Mouse (Mus musculus) adrenal gland, adult 2 months (tissue): ENCODE results near the gene Tbxa2r. TPM values are rescaled to one million over a fixed set of nuclear protein-coding genes. Genes with fewer than 3 reads are reported as not detected.

Source experiments
- DNase-seq: peaks from one replicate; pipeline ENCODE4 v3.0.0; 2021
- polyA plus RNA-seq: library from polyadenylated mRNA; depleted of rRNA; stranded (reverse); fragments of >200 nt; gene quantifications from 2 replicates; pipeline ENCODE4 v1.2.3, GENCODE M21; 2012; rRNA removed
- total RNA-seq, 2 experiments: library from RNA; stranded (reverse); gene quantifications; 2 replicates each; pipeline ENCODE4 v1.2.3; 2021

The Tbxa2r gene
- total and polyA plus RNA-seq, 3 experiments, result 33.2 to 154 (median 45.4) TPM

- no peak for DNase-seq
Observed at GRCm38 (mm10) chr10:81365672-81366476, 37.3 kb downstream of the Tbxa2r start, which contains the start of gene 4930404N11Rik. Gene 4930404N11Rik (minus strand): TSS chr10:81365816.

DNA sequence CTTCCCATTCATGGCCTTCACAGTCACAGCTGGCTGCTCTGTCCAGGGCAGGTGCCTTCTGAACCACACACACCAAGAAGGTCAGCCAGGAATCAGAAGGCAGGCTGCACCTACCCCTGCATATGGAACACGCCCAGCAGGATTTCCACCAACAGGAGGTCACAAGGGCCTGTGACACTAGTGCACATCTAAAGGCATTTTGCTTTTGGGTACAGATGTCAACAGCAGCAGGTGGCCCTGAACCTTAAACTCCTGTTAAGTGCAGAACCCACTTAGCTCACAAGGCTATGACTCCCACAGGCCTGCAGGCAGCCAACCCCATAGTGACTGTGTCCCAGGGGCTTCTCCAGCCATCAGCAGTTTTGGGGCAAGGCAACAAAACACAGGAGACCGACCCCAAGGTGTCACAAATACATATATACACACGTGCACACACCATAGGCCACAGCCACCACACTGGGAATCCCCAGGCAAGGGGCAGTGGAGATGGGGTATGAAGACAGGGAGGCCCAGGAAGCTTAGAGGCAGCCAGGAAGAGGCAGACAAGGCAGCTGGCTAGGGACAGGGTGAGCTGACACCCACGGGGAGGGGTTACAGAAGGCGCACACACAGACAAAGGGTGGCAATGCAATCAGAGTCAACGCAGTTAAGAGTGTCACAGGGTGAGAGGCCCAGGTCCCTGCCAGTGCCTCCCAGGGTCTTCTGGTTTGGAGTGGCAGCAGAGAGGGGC is 38.1 kb downstream of the Tbxa2r start:
- DNase-seq, result no peak

- no peak for DNase-seq
Observed at GRCm38 (mm10) chr10:81367207-81367495, 38.6 kb downstream of the Tbxa2r start.

DNA sequence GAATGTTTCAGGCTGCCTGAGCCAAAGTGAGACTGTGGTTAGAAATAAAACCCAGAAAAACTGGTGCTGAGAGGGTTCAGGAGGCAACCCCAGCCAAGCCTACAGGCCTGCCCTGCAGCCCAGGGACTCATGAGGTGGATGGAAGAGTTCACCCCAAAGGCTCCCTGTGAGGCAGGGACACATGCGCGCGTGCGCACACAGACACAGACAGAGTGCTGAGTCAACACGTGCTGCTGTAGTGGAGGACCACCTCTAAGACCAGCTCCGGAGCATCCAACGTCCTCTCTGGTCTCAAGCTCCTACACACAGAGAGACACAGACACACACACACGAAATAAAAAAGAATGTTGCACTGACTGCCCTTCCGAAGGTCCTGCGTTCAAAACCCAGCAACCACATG is 46.8 kb downstream of the Tbxa2r start:
- no peak for DNase-seq

GRCm38 (mm10) chr10:81376561-81377361 is 48.2 kb downstream of the Tbxa2r start:
- no peak for DNase-seq

DNA sequence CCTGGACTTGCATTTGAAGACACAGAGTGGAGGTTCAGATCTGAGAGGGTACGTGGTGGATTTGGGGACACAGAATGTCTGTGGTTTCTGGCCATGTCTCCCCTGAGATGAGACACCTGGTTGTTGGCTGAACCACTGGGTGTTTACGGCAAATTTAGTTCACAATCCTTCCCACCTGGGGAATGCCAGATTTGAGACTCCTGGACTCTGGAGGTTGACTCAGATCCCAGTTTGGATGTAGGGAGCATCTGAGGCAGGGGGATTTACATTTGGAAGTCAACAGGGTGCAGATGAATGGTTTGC is 48.8 kb downstream of the Tbxa2r start:
- DNase-seq, result no peak

DNA sequence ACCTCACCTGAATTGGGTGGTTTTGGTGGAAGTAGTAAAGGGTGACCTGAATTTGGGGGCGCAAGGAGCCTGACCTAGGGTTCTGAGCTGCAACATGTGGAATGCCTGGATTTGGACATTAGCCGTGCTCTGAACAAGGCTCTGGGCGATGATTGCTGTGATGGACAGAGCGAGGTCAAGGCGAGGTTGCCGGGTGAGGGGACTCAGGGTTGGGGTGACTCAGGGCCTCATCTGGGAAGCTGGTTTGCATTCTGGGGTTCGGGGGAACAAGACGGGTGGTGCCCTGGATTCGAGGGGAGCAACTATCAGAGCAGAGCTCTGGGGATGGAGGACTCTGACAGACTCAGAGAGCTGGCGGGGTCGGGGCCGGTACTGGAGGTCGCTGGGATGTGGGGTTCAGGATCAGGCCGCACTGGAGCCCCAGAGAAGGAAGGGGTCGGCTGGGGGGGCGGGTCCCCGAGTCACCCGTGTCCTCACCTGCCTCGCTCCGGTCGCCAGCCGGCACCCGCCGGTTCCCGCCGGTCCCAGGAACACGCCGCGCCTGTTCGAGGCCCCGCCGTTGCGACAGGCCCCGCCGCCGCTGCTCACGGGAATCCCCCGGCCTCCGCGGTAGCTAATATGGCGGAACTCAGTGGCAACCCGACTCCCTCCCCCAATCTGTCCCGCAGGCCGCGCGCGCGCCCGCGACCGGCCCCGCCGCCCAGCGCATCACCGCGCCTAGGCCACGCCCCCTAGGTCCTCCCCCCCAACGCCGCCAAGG is 49.4 kb downstream of the Tbxa2r start, which contains the start of gene Fzr1:
Gene Fzr1 (minus strand): TSS at position 724 of the 760 bp plus-strand sequence.
- peak; percentile 70 for DNase-seq

DNA sequence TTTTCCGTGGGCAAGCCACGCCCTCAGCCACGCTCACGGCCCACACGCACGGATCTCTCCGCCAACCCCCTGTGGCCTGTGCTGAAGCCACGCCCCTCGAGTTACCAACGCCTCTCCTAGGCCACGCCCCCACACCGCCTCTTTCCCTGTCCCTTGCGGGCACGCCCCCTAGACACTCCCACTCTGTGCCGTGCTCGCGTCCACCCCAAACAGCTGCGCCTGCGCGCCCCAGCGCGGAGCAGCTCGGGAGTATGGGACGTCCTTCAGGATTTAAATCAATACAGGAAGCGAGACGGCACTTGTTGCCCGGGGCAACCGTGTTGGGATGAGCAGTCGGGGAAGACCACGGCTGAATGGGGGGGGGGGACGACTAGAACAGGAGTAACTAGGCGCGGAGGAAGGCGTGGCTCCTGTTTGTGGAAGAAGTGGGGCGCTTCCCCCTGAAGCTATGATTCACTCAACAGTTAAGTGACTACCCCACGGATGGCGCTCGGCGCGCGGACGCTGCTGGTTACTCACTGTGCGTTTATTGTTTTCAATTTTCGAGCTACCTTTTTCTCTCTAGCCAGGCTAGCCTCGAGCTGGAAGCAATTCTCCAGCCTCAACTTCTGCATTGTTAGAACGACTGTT is 50.1 kb downstream of the Tbxa2r start:
- peak; percentile 100 for DNase-seq

- DNase-seq, result no peak
Observed at GRCm38 (mm10) chr10:81379183-81379553, 50.6 kb downstream of the Tbxa2r start.

- DNase-seq, result no peak
Observed at GRCm38 (mm10) chr10:81379809-81380378, 51.4 kb downstream of the Tbxa2r start.

GRCm38 (mm10) chr10:81382039-81382438 is 53.5 kb downstream of the Tbxa2r start:
- DNase-seq, result no peak

DNA sequence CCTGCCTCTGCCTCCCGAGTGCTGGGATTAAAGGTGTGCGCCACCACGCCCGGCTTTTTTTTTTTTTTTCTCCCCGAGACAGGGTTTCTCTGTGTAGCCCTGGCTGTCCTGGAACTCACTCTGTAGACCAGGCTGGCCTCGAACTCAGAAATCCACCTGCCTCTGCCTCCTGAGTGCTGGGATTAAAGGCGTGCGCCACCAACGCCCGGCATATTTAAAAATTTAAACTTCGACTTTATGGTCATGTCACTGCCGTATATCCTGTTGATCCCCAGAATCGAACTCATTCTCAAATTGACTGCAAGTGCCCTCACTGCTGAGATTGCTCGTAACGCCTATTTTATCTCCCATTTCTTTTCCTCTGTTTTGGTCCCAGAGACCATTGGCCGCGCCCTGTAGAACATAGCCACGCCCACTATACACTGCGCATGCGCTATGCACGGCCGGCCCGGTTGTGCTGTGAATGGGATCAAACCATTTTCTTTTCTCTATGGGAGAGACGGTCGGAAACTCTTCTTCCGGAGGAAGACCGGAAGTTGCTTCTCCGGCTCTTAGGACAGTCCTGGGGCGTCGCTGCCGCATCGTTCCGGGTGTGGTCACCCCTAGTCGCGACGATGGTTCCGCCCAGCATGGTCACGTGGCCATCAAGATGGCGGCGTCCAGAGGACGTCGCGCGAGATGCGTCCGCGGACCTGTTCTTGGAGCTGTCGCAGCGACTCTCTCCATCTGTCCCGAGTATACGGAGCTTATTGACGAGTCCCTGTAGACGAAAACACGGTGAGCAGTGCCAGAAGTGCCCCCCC is 55.5 kb downstream of the Tbxa2r start, which contains the start of the genes Dohh and Gm48551:
Gene Dohh (plus strand): TSS at position 627 of the 803 bp plus-strand sequence.
Gene Gm48551 (plus strand): TSS at position 665 of the 803 bp plus-strand sequence.
- peak; percentile 97 for DNase-seq

- DNase-seq, result no peak
Observed at GRCm38 (mm10) chr10:81384605-81384982, 56.1 kb downstream of the Tbxa2r start.

Other genes with a start within 250 kb of the Tbxa2r start
Only the 30 nearest of the 33 such genes appear.
- 100 to 1,000 TPM; 157 to 185 TPM for gene Map2k2, start 222.8 kb upstream of the Tbxa2r start, total RNA-seq
- gene Map2k2, start 222.8 kb upstream of the Tbxa2r start, polyA plus RNA-seq, result 787 and 873 TPM in 2 replicates
- gene Zbtb7a, start 193.5 kb upstream of the Tbxa2r start, total RNA-seq, result 10 to 100 TPM; 62.9 to 80.9 TPM
- gene Zbtb7a, start 193.5 kb upstream of the Tbxa2r start, polyA plus RNA-seq, result 150 and 158 TPM in 2 replicates
- gene Pias4, start 160.8 kb upstream of the Tbxa2r start, total RNA-seq, result 10 to 100 TPM; 27.3 to 29.8 TPM
- 41.4 and 48.6 TPM in 2 replicates for gene Pias4, start 160.8 kb upstream of the Tbxa2r start, polyA plus RNA-seq
- gene Eef2, start 152.1 kb upstream of the Tbxa2r start, total RNA-seq, result 1,000 to 10,000 TPM; 1,393 to 1,508 TPM
- 1,342 and 1,424 TPM in 2 replicates for gene Eef2, start 152.1 kb upstream of the Tbxa2r start, polyA plus RNA-seq
- gene Dapk3, start 145.7 kb upstream of the Tbxa2r start, total RNA-seq, result 10 to 100 TPM; 74.6 to 76.7 TPM
- 100 and 127 TPM in 2 replicates for gene Dapk3, start 145.7 kb upstream of the Tbxa2r start, polyA plus RNA-seq
- not detected for gene 4930442H23Rik, start 144.9 kb upstream of the Tbxa2r start, total RNA-seq
- gene 4930442H23Rik, start 144.9 kb upstream of the Tbxa2r start, polyA plus RNA-seq, result 0.12 TPM in 1 of 2 replicates, not detected in the other
- not detected for gene Nmrk2, start 126.7 kb upstream of the Tbxa2r start, total RNA-seq
- gene Nmrk2, start 126.7 kb upstream of the Tbxa2r start, polyA plus RNA-seq, result not detected in 2 replicates
- gene Atcay, start 97.9 kb upstream of the Tbxa2r start, total RNA-seq, result 1 to 10 TPM; 2.4 to 3.8 TPM
- 1.4 and 1.6 TPM in 2 replicates for gene Atcay, start 97.9 kb upstream of the Tbxa2r start, polyA plus RNA-seq
- gene Zfr2, start 95.6 kb upstream of the Tbxa2r start, total RNA-seq, result 10 to 100 TPM; 12.6 to 14.1 TPM
- gene Zfr2, start 95.6 kb upstream of the Tbxa2r start, polyA plus RNA-seq, result 38.7 and 47.5 TPM in 2 replicates
- gene Matk, start 75.8 kb upstream of the Tbxa2r start, total RNA-seq, result under 1 TPM; 0.69 to 0.73 TPM
- gene Matk, start 75.8 kb upstream of the Tbxa2r start, polyA plus RNA-seq, result 0.86 and 1.0 TPM in 2 replicates
- 100 to 1,000 TPM; 123 to 131 TPM for gene Mrpl54, start 61.8 kb upstream of the Tbxa2r start, total RNA-seq
- gene Mrpl54, start 61.8 kb upstream of the Tbxa2r start, polyA plus RNA-seq, result 193 and 221 TPM in 2 replicates
- gene Apba3, start 61.8 kb upstream of the Tbxa2r start, total RNA-seq, result 100 to 1,000 TPM in 1 of 2 experiments, 10 to 100 TPM in 1; 83.5 to 121 TPM
- 165 and 188 TPM in 2 replicates for gene Apba3, start 61.8 kb upstream of the Tbxa2r start, polyA plus RNA-seq
- gene Tjp3, start 37.1 kb upstream of the Tbxa2r start, total RNA-seq, result under 1 TPM; 0.41 to 0.92 TPM
- gene Tjp3, start 37.1 kb upstream of the Tbxa2r start, polyA plus RNA-seq, result 0.52 and 0.72 TPM in 2 replicates
- 10 to 100 TPM; 34.3 to 44.6 TPM for gene Pip5k1c, start 35.8 kb upstream of the Tbxa2r start, total RNA-seq
- gene Pip5k1c, start 35.8 kb upstream of the Tbxa2r start, polyA plus RNA-seq, result 71.0 and 72.8 TPM in 2 replicates
- gene Cactin, start 7.6 kb upstream of the Tbxa2r start, total RNA-seq, result 10 to 100 TPM; 32.6 to 40.3 TPM
- gene Cactin, start 7.6 kb upstream of the Tbxa2r start, polyA plus RNA-seq, result 35.5 and 37.4 TPM in 2 replicates
- gene Gipc3, start 14.5 kb downstream of the Tbxa2r start, total RNA-seq, result 10 to 100 TPM in 1 of 2 experiments, 1 to 10 TPM in 1; 2.9 to 10.3 TPM
- 2.8 and 3.2 TPM in 2 replicates for gene Gipc3, start 14.5 kb downstream of the Tbxa2r start, polyA plus RNA-seq
- gene Hmg20b, start 21.7 kb downstream of the Tbxa2r start, total RNA-seq, result 10 to 100 TPM; 81.6 to 89.9 TPM
- gene Hmg20b, start 21.7 kb downstream of the Tbxa2r start, polyA plus RNA-seq, result 272 and 280 TPM in 2 replicates
- gene Mfsd12, start 28.8 kb downstream of the Tbxa2r start, total RNA-seq, result 10 to 100 TPM; 15.3 to 16.5 TPM
- 69.3 and 77.4 TPM in 2 replicates for gene Mfsd12, start 28.8 kb downstream of the Tbxa2r start, polyA plus RNA-seq
- 1 to 10 TPM; 1.2 to 3.6 TPM for gene 4930404N11Rik, start 37.1 kb downstream of the Tbxa2r start, total RNA-seq
- 9.7 and 12.4 TPM in 2 replicates for gene 4930404N11Rik, start 37.1 kb downstream of the Tbxa2r start, polyA plus RNA-seq
- 10 to 100 TPM; 40.7 to 45.0 TPM for gene Fzr1, start 49.8 kb downstream of the Tbxa2r start, total RNA-seq
- 95.6 and 103 TPM in 2 replicates for gene Fzr1, start 49.8 kb downstream of the Tbxa2r start, polyA plus RNA-seq
- gene Dohh, start 55.7 kb downstream of the Tbxa2r start, total RNA-seq, result 10 to 100 TPM; 39.6 to 54.3 TPM
- gene Dohh, start 55.7 kb downstream of the Tbxa2r start, polyA plus RNA-seq, result 125 and 132 TPM in 2 replicates
- gene Gm48551, start 55.7 kb downstream of the Tbxa2r start, total RNA-seq, result 1 to 10 TPM; 1.8 to 2.5 TPM
- 2.9 and 6.7 TPM in 2 replicates for gene Gm48551, start 55.7 kb downstream of the Tbxa2r start, polyA plus RNA-seq
- 1 to 10 TPM in 1 of 2 experiments, not detected in 1; 1.4 TPM for gene Gm48552, start 60.3 kb downstream of the Tbxa2r start, total RNA-seq
- gene Gm48552, start 60.3 kb downstream of the Tbxa2r start, polyA plus RNA-seq, result 2.5 and 4.4 TPM in 2 replicates
- gene Smim24, start 64.3 kb downstream of the Tbxa2r start, total RNA-seq, result 1 to 10 TPM; 1.4 to 1.6 TPM
- 4.5 and 5.4 TPM in 2 replicates for gene Smim24, start 64.3 kb downstream of the Tbxa2r start, polyA plus RNA-seq
- gene Nfic, start 126.9 kb downstream of the Tbxa2r start, total RNA-seq, result 100 to 1,000 TPM in 1 of 2 experiments, 10 to 100 TPM in 1; 80.8 to 126 TPM
- gene Nfic, start 126.9 kb downstream of the Tbxa2r start, polyA plus RNA-seq, result 142 and 171 TPM in 2 replicates
- gene Celf5, start 154.0 kb downstream of the Tbxa2r start, total RNA-seq, result under 1 TPM; 0.55 to 0.78 TPM
- gene Celf5, start 154.0 kb downstream of the Tbxa2r start, polyA plus RNA-seq, result 1.4 and 2.2 TPM in 2 replicates
- 100 to 1,000 TPM; 111 to 123 TPM for gene Ncln, start 167.7 kb downstream of the Tbxa2r start, total RNA-seq
- 562 and 856 TPM in 2 replicates for gene Ncln, start 167.7 kb downstream of the Tbxa2r start, polyA plus RNA-seq
- gene S1pr4, start 171.4 kb downstream of the Tbxa2r start, total RNA-seq, result 1 to 10 TPM in 1 of 2 experiments, under 1 TPM in 1; 0.98 to 1.6 TPM
- 3.5 and 3.6 TPM in 2 replicates for gene S1pr4, start 171.4 kb downstream of the Tbxa2r start, polyA plus RNA-seq
- gene Gna15, start 195.5 kb downstream of the Tbxa2r start, total RNA-seq, result 1 to 10 TPM; 1.1 to 2.2 TPM
- gene Gna15, start 195.5 kb downstream of the Tbxa2r start, polyA plus RNA-seq, result 1.4 and 1.9 TPM in 2 replicates
- 10 to 100 TPM; 76.6 to 86.0 TPM for gene Gna11, start 216.5 kb downstream of the Tbxa2r start, total RNA-seq
- 122 and 124 TPM in 2 replicates for gene Gna11, start 216.5 kb downstream of the Tbxa2r start, polyA plus RNA-seq